Mouse (Mus musculus) frontal cortex, postnatal 25 days (tissue): Measurements from ENCODE around the gene Stk19.
"Not testable (repeated sequence)": the region's sequence is repeated elsewhere in the genome, so short reads cannot be mapped to it uniquely, and the experiment has no call there.

Experiments used
- DNase-seq, 2 experiments: peaks; one replicate each; pipeline ENCODE4 v3.0.0; 2022; ENCODE audit warnings: low spot score in 2 of 2

Gene Stk19

DNA sequence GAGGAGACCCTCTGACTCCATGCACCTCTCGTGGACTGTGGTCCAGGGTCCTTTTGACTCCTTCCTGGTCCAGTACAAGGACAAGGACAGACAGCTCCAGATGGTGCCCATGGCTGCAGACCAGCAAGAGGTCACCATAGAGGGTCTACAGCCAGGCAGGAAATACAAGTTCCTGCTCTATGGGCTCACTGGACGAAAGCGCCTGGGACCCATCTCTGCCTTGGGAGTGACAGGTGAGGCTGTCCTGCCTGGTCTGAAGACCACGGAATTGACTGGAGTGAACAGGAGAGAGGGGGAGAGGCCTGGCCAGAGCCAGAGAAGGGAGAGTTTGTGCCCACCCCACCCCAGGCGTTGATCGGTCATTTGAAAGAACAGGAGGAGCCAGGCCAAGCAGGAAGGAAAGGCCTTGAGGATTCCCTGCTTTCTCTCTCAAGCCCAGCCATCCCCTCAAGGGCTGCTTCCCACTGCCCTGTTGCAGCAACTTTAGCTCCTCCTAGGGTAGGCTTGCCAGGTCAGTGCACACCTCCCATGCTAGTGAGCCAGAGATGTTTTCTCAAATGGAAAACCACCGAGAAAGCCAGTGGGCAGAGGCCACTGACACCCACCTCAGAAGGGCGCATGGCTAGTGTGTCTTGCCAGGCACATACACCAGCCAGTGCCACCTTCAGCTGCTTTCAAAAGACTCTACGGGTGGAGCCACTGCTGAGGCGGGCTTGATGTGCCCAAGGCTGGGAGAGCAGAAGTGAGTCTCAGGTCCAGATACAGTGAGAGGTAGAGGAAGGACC is 39.3 kb downstream of the Stk19 start:
- DNase-seq = not testable (repeated sequence)

DNA sequence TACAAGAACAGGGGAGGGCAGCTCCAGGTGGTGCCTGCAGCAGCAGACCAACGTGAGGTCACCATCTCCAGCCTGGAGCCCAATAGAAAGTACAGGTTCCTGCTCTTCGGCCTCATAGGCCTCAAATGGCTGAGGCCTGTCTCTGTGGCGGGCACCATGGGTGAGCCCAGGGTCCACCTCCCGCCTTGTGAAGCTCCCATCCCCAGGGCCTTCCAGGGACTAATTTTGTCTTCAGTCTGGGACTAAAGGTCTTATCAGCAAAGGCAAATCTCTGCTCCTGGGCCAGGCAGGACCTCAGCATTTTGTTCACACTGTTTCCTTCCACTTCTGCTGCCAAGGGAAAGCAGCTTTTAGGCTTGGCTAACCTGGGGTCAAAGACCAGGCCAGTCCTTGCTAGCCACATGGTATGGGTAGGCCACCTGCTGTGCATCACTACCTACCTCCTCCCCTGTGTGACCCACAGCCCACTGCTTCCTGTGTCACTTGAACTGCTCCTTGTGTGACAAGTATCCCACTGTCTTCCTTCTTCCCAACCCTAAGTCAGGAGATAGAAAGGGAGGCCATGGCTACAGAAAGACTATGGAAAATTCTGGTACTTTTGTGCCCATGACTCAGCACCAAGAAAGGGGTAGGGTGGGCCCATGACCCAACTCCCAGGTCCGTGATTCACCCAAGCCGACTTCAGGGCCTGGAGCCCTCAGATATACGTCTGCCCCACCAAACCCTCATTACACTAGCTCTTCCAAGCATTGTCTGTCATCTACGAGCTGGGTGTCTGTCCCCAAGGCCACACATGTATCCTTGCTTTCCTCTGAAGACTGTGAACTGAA is 40.2 kb downstream of the Stk19 start:
- no peak for DNase-seq

- peak in 1 of 2 experiments; percentile 28 for DNase-seq
These were observed 41.1 kb downstream of the Stk19 start for GRCm38 (mm10) chr17:34795633-34796032.

GRCm38 (mm10) chr17:34795016-34795415 is 41.7 kb downstream of the Stk19 start:
- no peak for DNase-seq

GRCm38 (mm10) chr17:34777680-34778325 is 58.9 kb downstream of the Stk19 start:
- no peak for DNase-seq
